Mouse (Mus musculus) MEL-GATA-1-ER (cell line): ENCODE measurements at regions not wholly inside any gene's neighbourhood (a gene's known extent, or its start where the extent isn't known, plus 50 kb on each side); places are given as distances from the start of the nearest gene placed in this dataset.
"Not testable (repeated sequence)": the region's sequence is repeated elsewhere in the genome, so short reads cannot be mapped to it uniquely, and the experiment has no call there.

ENCODE experiments used
- DNase-seq: peaks from one replicate; pipeline ENCODE4 v3.0.0-alpha.2; 2012; ENCODE audit warnings: low read depth; ENCODE audit errors: extremely low read depth

DNA sequence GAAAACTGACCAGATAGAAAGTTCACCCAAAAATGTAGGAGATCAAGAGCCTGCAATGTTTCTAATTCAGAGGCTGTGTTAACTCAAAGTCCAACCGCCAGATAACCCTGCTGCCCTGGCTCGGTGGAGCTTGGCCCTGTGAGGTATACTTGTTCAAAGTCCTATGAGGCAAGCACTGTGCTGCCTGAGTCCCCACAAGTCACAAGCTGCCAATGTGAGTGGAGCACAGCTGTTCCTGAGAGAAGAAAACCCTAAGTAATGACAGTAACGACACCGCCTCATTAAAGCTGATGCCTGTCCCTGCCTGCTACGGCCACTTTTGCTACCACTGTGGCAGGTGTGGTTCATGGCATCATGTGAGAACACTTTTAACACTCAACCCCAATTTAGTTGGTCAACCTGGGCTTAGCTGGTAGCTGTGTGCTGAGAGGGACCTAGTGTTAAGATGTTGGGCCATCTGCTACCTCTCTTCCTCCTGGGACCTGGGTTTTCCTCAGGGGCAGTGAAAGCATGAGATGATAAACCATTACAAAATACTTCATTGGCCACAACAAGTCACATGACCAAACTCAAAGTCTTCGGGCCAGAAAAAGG lies 178.2 kb upstream of the Afdn start:
- no peak for DNase-seq

DNA sequence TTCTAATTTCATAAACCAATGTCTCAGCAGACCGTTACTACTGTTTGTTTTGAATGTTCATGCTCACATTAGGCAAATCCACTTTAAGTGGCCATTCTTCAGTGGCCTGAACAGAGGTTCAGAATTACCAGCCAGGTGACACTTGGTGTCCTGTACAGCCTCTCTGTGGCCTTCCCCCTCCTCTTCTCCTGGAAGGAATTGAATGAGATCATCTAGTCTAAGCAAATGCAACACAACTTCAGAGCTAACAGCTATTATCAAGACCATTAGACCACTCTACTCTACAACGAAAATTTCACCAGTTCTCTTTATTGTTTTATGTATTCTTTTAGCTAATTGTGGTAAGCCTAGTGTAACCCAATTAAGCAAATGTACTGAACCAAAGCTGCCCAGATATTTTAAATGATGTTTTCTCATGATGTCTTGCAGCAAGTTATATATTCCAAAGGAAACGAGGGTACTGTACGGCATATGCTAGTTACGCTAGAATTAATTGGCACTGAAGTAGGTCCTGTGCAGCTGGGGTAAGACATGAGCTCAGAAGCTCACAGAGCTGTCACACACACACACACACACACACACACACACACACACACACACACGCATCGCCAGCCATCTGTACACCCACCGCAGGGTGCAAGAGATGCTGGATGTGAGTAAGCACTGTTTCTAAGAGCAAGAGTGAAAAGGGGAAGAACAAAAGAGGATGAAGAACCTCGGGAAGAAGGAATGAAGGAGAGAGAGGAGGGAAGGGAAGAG lies 176.7 kb upstream of the Afdn start:
- DNase-seq, result no peak

GRCm38 (mm10) chr17:13584394-13584793 lies 175.9 kb upstream of the Afdn start:
- DNase-seq, result no peak

DNA sequence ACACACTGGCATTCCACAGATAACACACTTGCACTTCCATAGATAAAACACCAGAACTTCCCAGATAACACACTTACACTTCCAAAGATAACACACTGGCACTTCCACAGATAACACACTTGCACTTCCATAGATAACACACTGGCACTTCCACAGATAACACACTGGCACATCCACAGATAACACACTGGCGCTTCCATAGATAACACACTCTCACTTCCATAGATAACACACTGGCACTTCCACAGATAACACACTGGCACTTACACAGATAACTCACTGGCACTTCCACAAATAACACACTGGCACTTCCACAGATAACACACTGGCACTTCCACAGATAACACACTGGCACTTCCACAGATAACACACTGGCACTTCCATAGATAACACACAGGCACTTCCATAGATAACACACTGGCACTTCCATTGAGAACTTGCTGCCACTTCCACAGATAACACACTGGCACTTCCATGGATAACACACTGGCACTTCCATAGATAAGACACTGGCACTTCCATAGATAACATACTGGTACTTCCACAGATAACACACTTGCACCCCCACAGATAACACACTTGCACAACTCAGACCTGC lies 170.0 kb upstream of the Afdn start:
- DNase-seq, result not testable (repeated sequence)
